Mouse (Mus musculus) spleen, adult 2 months (tissue): ENCODE results near the gene Dpep3.

Source experiments
- CTCF ChIP-seq: fragments of 200-500 bp; IDR thresholded peaks from 2 replicates; pipeline ENCODE4 v1.5.1; 2011; ENCODE audit warnings: mild to moderate bottlenecking, inconsistent platforms; ENCODE audit not compliant: insufficient read depth, insufficient read length, insufficient replicate concordance; ENCODE audit errors: extremely low read depth
- POLR2A ChIP-seq: fragments of 200-500 bp; IDR thresholded peaks from 2 replicates; pipeline ENCODE4 v1.6.1; 2011; ENCODE audit warnings: low read depth, low read length, inconsistent platforms

DNA sequence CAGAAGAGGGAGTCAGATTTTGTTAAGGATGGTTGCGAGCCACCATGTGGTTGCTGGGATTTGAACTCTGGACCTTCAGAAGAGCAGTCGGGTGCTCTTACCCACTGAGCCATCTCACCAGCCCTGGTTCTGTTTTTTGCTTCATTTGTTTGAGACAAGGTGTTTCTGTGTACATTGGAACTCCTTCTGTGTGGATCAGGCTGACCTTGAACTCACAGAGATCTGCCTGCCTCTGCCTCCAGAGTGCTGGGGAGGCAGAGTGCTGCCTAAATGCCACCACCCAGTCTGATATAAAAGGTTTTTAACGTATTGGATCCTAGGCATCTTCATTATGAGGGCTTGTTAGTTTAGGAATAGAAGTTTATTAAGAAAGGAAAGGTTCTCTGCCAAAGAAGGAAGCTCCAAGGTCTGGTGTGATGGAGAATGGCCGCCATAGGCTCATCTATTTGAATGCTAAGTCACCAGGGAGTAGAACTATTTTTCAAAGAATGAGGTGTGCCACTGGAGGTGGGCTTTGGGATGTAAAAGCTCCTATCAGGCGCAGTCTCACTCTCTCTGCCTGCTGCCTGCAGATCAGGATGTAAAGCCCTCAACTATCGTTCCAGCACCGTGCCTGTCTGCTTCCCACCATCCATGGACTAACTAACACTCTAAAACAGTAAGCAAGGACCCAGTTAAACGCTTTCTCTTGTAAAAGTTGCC is 8.1 kb downstream of the Dpep3 start:
- no peak for TF ChIP-seq CTCF
- TF ChIP-seq POLR2A, result no peak
